Mouse (Mus musculus) liver, adult 2 months (tissue): Measurements from ENCODE around the gene Rad51c.
"Not testable (repeated sequence)": the region's sequence is repeated elsewhere in the genome, so short reads cannot be mapped to it uniquely, and the experiment has no call there.

ENCODE experiments used
- CTCF ChIP-seq: fragments of 200-500 bp; IDR thresholded peaks from 2 replicates; pipeline ENCODE4 v1.5.1; 2011; ENCODE audit warnings: low read depth, low read length, control low read depth
- POLR2A ChIP-seq: fragments of 200-500 bp; IDR thresholded peaks from 2 replicates; pipeline ENCODE4 v1.6.1; 2011; ENCODE audit warnings: low read length, control low read depth; ENCODE audit not compliant: insufficient read depth; ENCODE audit errors: extremely low read depth

DNA sequence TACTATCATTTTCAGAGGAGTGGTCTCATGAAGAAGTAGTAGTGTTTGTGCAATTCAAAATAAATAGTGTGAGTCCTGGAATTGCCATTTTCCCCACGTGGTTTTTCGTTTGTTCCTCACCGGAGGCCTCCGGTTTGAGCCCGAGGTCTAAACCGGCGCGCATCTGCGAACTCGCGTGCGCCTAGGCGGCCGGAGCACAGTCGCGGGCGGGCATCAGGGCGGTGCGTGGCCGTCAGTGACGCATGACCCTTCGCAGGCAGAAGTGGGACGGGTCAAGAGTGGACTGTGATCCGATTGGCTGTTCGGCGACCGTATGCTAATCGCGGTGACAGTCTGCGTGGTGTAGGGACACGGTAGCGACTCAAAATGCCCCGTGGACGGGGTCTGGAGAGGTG is 43.3 kb upstream of the Rad51c start:
- TF ChIP-seq CTCF, POLR2A: not testable (repeated sequence)
